Mouse (Mus musculus): ENCODE data around the gene Rnf227.

- TF ChIP-seq POLR2A (IDR thresholded peaks at IDR 0.05; ENCODE audit: low read depth, low read length): no peak
- TF ChIP-seq CTCF (conservative IDR thresholded peaks at IDR 0.05; ENCODE audit: insufficient read depth, insufficient read length, low read depth, low read length): no peak
Observed at GRCm38 (mm10) chr11:69332713-69333253, 7.5 kb upstream of the Rnf227 start.
